Mouse (Mus musculus) midbrain, embryonic 16.5 days (tissue): ENCODE measurements around the gene Olfr1135. TPM values are rescaled to one million over a fixed set of nuclear protein-coding genes. Genes with fewer than 3 reads are reported as not detected.

Experiments used
- polyA plus RNA-seq: library from polyadenylated mRNA; unstranded; fragments of >200 nt; fragmentation: Nextera tagmentation; extraction: Ambion mirVana; gene quantifications from 2 replicates; pipeline ENCODE4 v1.2.1, GENCODE M21; 2015

The Olfr1135 gene
- polyA plus RNA-seq, 1 experiment from 2014 or later: not detected

Other genes with a start within 250 kb of the Olfr1135 start
- 0.08 TPM in 1 of 2 replicates, not detected in the other for gene Olfr1124, start 243.4 kb downstream of the Olfr1135 start, polyA plus RNA-seq
- gene Olfr1126, start 219.7 kb downstream of the Olfr1135 start, polyA plus RNA-seq: not detected in 2 replicates
- gene Pramel7, start 176.6 kb downstream of the Olfr1135 start, polyA plus RNA-seq: not detected in 2 replicates
- not detected in 2 replicates for gene Pramel6, start 167.1 kb downstream of the Olfr1135 start, polyA plus RNA-seq
- not detected in 2 replicates for gene Olfr153, start 141.9 kb downstream of the Olfr1135 start, polyA plus RNA-seq
- not detected in 2 replicates for gene Olfr1128, start 128.1 kb downstream of the Olfr1135 start, polyA plus RNA-seq
- gene Olfr1129, start 99.8 kb downstream of the Olfr1135 start, polyA plus RNA-seq: not detected in 2 replicates
- not detected in 2 replicates for gene Olfr1130, start 67.5 kb downstream of the Olfr1135 start, polyA plus RNA-seq
- not detected in 2 replicates for gene Olfr1131, start 46.6 kb downstream of the Olfr1135 start, polyA plus RNA-seq
- gene Olfr1132, start 36.1 kb downstream of the Olfr1135 start, polyA plus RNA-seq: not detected in 2 replicates
- gene Olfr1133, start 26.3 kb downstream of the Olfr1135 start, polyA plus RNA-seq: not detected in 2 replicates
- not detected in 2 replicates for gene Olfr1134, start 15.2 kb downstream of the Olfr1135 start, polyA plus RNA-seq
- gene Olfr1136, start 20.3 kb upstream of the Olfr1135 start, polyA plus RNA-seq: not detected in 2 replicates
- not detected in 2 replicates for gene Olfr1137, start 39.5 kb upstream of the Olfr1135 start, polyA plus RNA-seq
- gene Olfr1138, start 66.3 kb upstream of the Olfr1135 start, polyA plus RNA-seq: not detected in 2 replicates
- not detected in 2 replicates for gene Olfr1140, start 70.1 kb upstream of the Olfr1135 start, polyA plus RNA-seq
- not detected in 2 replicates for gene Olfr1141, start 80.3 kb upstream of the Olfr1135 start, polyA plus RNA-seq
- not detected in 2 replicates for gene Olfr152, start 105.8 kb upstream of the Olfr1135 start, polyA plus RNA-seq
- not detected in 2 replicates for gene Olfr1143, start 126.9 kb upstream of the Olfr1135 start, polyA plus RNA-seq
- gene Olfr1145, start 136.2 kb upstream of the Olfr1135 start, polyA plus RNA-seq: not detected in 2 replicates
- not detected in 2 replicates for gene Olfr1148, start 156.9 kb upstream of the Olfr1135 start, polyA plus RNA-seq
- not detected in 2 replicates for gene Olfr1150-ps1, start 170.3 kb upstream of the Olfr1135 start, polyA plus RNA-seq
- not detected in 2 replicates for gene Olfr1151, start 182.2 kb upstream of the Olfr1135 start, polyA plus RNA-seq
- not detected in 2 replicates for gene Olfr1152, start 192.8 kb upstream of the Olfr1135 start, polyA plus RNA-seq
- gene Olfr1153, start 221.3 kb upstream of the Olfr1135 start, polyA plus RNA-seq: not detected in 2 replicates
- gene Olfr1154, start 231.5 kb upstream of the Olfr1135 start, polyA plus RNA-seq: not detected in 2 replicates